In the genomic region with DNA sequence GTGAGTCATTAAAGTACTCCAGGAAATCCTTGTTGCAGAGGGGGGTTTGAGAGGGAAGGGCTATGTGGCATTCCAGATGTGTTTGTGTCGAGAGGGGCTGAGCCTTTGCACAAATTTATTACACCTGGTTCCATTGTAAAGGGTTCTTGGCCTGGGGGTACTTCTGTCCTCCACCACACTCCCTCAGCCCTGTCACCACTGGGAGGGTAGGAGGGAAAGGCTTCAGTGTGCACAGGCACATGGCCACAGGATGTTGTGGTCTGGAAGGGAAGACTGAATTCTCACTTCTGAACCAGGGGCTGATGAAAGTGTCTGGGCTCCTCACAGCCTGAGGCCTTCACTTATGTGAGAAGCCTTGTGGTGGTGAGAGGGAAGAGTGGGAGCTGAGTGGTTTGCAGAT, we compare ENCODE assay signal across 13 mouse cellular contexts.
DNase-seq lines count a peak whose midpoint lies in the region; ATAC-seq and TF ChIP-seq lines count a peak whose summit lies in the region.
"Had no signal": no experiment of that assay in that cellular context is flagged by ENCODE, and none has a peak within 500 bp of the region (broad histone marks: within the 10 kb centered on the region; RNA-seq: fewer than 3 reads in every experiment).

No protein-coding gene starts in this region.

- no peak overlapping the region for H3K27ac ChIP-seq in liver, embryonic 11.5 days (ENCODE audit: low read depth, low read length)
- peak overlapping the region; percentile 77 for H3K27ac ChIP-seq in embryonic fibroblast, embryonic 13.5 days (ENCODE audit: insufficient read depth, low read length)
- H3K27ac ChIP-seq: stomach, embryonic 15.5 days had no signal

- no peak for TF ChIP-seq CTCF in embryonic fibroblast, embryonic 13.5 days (IDR thresholded peaks at IDR 0.05; ENCODE audit: borderline replicate concordance, insufficient read depth, low read length)

- H3K4me3 ChIP-seq in liver, embryonic 11.5 days (ENCODE audit: low read depth, low read length): no peak overlapping the region
- H3K4me3 ChIP-seq in embryonic fibroblast, embryonic 13.5 days (ENCODE audit: insufficient read depth, low read length): no peak overlapping the region
- H3K4me3 ChIP-seq: stomach, embryonic 15.5 days had no signal

- H3K9ac ChIP-seq in liver, embryonic 11.5 days (ENCODE audit: low read depth, low read length): no peak overlapping the region
- H3K9ac ChIP-seq: liver, postnatal 0 days; stomach, embryonic 15.5 days had no signal

- H3K9me3 ChIP-seq in liver, embryonic 11.5 days (ENCODE audit: control insufficient read depth, low read length): no peaks in the 10 kb centered on the region
- H3K9me3 ChIP-seq: stomach, embryonic 15.5 days had no signal

- no peaks in the 10 kb centered on the region for H3K36me3 ChIP-seq in liver, embryonic 11.5 days (ENCODE audit: control insufficient read depth, insufficient read depth, low read length)
- H3K36me3 ChIP-seq: stomach, embryonic 15.5 days had no signal

- no peak for ATAC-seq in liver, embryonic 11.5 days (replicated peaks; ENCODE audit: low FRiP score)
- ATAC-seq in megakaryocyte progenitor cell, adult 5-6 weeks (replicated peaks; ENCODE audit: poor library complexity): peak; percentile 52
- ATAC-seq: liver, postnatal 0 days had no signal

- no peak for TF ChIP-seq POLR2A in embryonic fibroblast, embryonic 13.5 days (IDR thresholded peaks at IDR 0.05; ENCODE audit: low read depth, low read length)

- no peaks in the 10 kb centered on the region for H3K27me3 ChIP-seq in liver, embryonic 11.5 days (replicated peaks; ENCODE audit: control insufficient read depth, insufficient read depth, low read length)
- H3K27me3 ChIP-seq: stomach, embryonic 15.5 days had no signal

- WGBS in liver, embryonic 11.5 days: 52% methylated on average over 1 of the region's 1 CpGs

- H3K4me1 ChIP-seq in liver, embryonic 11.5 days (replicated peaks; ENCODE audit: control insufficient read depth, insufficient read depth, low read length): no peaks in the 10 kb centered on the region
- H3K4me1 ChIP-seq in embryonic fibroblast, embryonic 13.5 days (ENCODE audit: control insufficient read depth, insufficient read depth, low read length): peaks cover 9% of the 10 kb centered on the region; the same call in 1 of the 2 replicates
- H3K4me1 ChIP-seq: stomach, embryonic 15.5 days had no signal

- peak; percentile 5 for DNase-seq in liver
- DNase-seq in liver, embryonic 11.5 days (ENCODE audit: low spot score): no peak
- peak; percentile 21 for DNase-seq in brain, adult 2 months (ENCODE audit: low read depth, low spot score)
- DNase-seq in kidney, adult 11 months: no peak
- DNase-seq in gastrocnemius, adult 18-20 months (ENCODE audit: low spot score): no peak
- DNase-seq: gastrocnemius, postnatal 25 days; heart, postnatal 10 days; kidney, adult 2 months; liver, postnatal 0 days; right cerebral cortex, postnatal 14 days had no signal

- no peak overlapping the region for H3K4me2 ChIP-seq in liver, embryonic 11.5 days

Comparison
In these comparisons a context has a peak if more than half of its experiments do, and no peak if none do; other contexts are left out.
1. DNase-seq: peak in liver (single experiment) and brain, adult 2 months (single experiment); none in liver, embryonic 11.5 days (single experiment), kidney, adult 11 months (single experiment) and gastrocnemius, adult 18-20 months (single experiment).